Mouse (Mus musculus): ENCODE data around the gene Mlh1. TPM values are rescaled to one million over a fixed set of nuclear protein-coding genes. Genes with fewer than 3 reads are reported as not detected.

Mlh1 gene
- 1 to 10 TPM; 2.7 to 5.6 (median 3.8) TPM for total RNA-seq (2022)

GRCm38 (mm10) chr9:111271434-111272160 is at the start of gene Mlh1, which contains the start of gene Epm2aip1:
Gene Mlh1 (minus strand): TSS chr9:111271791.
Gene Epm2aip1 (plus strand): TSS chr9:111271929.
- DNase-seq (ENCODE audit: low spot score in 2 of 2) = peak; percentile 90 to 98

- DNase-seq (ENCODE audit: low spot score in 2 of 2) = no peak
Measured at GRCm38 (mm10) chr9:111320912-111321311, 49.3 kb upstream of the Mlh1 start.

GRCm38 (mm10) chr9:111314219-111314618 is 42.6 kb upstream of the Mlh1 start:
- DNase-seq (ENCODE audit: low spot score in 2 of 2) = no peak

GRCm38 (mm10) chr9:111313793-111314192 is 42.2 kb upstream of the Mlh1 start:
- no peak for DNase-seq (ENCODE audit: low spot score in 2 of 2)

- DNase-seq (ENCODE audit: low spot score in 2 of 2) = no peak
Measured at GRCm38 (mm10) chr9:111313299-111313698, 41.7 kb upstream of the Mlh1 start.

- DNase-seq (ENCODE audit: low spot score in 2 of 2) = no peak
Measured at GRCm38 (mm10) chr9:111312442-111313141, 41.0 kb upstream of the Mlh1 start.

GRCm38 (mm10) chr9:111311843-111312441 is 40.4 kb upstream of the Mlh1 start:
- no peak for DNase-seq (ENCODE audit: low spot score in 2 of 2)

- no peak for DNase-seq (ENCODE audit: low spot score in 2 of 2)
Measured at GRCm38 (mm10) chr9:111311031-111311842, 39.6 kb upstream of the Mlh1 start, which contains the start of gene Trank1. Gene Trank1 (plus strand): TSS chr9:111311739.

- no peak for DNase-seq (ENCODE audit: low spot score in 2 of 2)
Measured at GRCm38 (mm10) chr9:111306142-111306541, 34.6 kb upstream of the Mlh1 start.

- DNase-seq (ENCODE audit: low spot score in 2 of 2) = no peak
Measured at GRCm38 (mm10) chr9:111304036-111304435, 32.4 kb upstream of the Mlh1 start.

GRCm38 (mm10) chr9:111302196-111302831 is 30.7 kb upstream of the Mlh1 start:
- no peak for DNase-seq (ENCODE audit: low spot score in 2 of 2)

GRCm38 (mm10) chr9:111298606-111299005 is 27.0 kb upstream of the Mlh1 start:
- no peak for DNase-seq (ENCODE audit: low spot score in 2 of 2)

- DNase-seq (ENCODE audit: low spot score in 2 of 2) = no peak
Measured at GRCm38 (mm10) chr9:111296433-111296832, 24.8 kb upstream of the Mlh1 start.

GRCm38 (mm10) chr9:111295323-111295722 is 23.7 kb upstream of the Mlh1 start:
- DNase-seq (ENCODE audit: low spot score in 2 of 2) = no peak

GRCm38 (mm10) chr9:111294911-111295310 is 23.3 kb upstream of the Mlh1 start:
- no peak for DNase-seq (ENCODE audit: low spot score in 2 of 2)

GRCm38 (mm10) chr9:111293234-111293633 is 21.6 kb upstream of the Mlh1 start:
- DNase-seq (ENCODE audit: low spot score in 2 of 2) = no peak

- no peak for DNase-seq (ENCODE audit: low spot score in 2 of 2)
Measured at GRCm38 (mm10) chr9:111290539-111291100, 19.0 kb upstream of the Mlh1 start.

GRCm38 (mm10) chr9:111289832-111290339 is 18.3 kb upstream of the Mlh1 start:
- peak; percentile 85 to 90 for DNase-seq (ENCODE audit: low spot score in 2 of 2)

- no peak for DNase-seq (ENCODE audit: low spot score in 2 of 2)
Measured at GRCm38 (mm10) chr9:111289294-111289831, 17.8 kb upstream of the Mlh1 start.

- no peak for DNase-seq (ENCODE audit: low spot score in 2 of 2)
Measured at GRCm38 (mm10) chr9:111287956-111288355, 16.4 kb upstream of the Mlh1 start.
